Comparison of ENCODE assay signal across 35 mouse cellular contexts in the genomic region with DNA sequence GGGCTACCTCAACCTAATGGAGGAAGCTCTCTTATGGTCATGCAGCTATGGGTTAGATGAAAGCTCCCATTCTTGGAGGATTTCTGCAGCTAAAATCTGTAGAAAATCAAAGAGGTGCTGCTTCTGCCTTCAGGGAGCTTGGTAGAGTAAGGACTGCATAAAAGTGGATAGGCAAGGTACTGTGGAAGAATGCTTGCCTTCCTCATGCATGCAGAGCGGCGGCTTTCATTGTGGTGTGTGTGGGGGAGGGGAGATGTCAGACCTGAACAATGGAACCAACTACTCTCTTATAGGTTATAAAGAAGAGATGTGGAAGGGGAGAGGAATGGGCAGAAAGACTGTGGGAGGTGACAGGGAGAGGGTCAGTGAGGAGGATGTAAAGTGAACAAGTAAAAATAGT.
"Had no signal": no experiment of that assay in that cellular context is flagged by ENCODE, and none has a peak within 500 bp of the region (broad histone marks: within the 10 kb centered on the region; RNA-seq: fewer than 3 reads in every experiment).

No protein-coding gene starts in this region.

- H3K9ac ChIP-seq: heart, embryonic 12.5 days; heart, embryonic 13.5 days; heart, embryonic 15.5 days; hindbrain, embryonic 12.5 days; hindbrain, embryonic 13.5 days; hindbrain, embryonic 14.5 days; hindbrain, embryonic 15.5 days; intestine, embryonic 15.5 days; kidney, embryonic 15.5 days had no signal

- H3K9me3 ChIP-seq: heart, embryonic 10.5 days; heart, embryonic 12.5 days; heart, embryonic 13.5 days; heart, embryonic 15.5 days; hindbrain, embryonic 10.5 days; hindbrain, embryonic 12.5 days; hindbrain, embryonic 13.5 days; hindbrain, embryonic 15.5 days; intestine, embryonic 15.5 days; kidney, embryonic 15.5 days had no signal

- ATAC-seq: hindbrain, embryonic 16.5 days; hindbrain, postnatal 0 days; inflammation-experienced regulatory T-cells, adult 6 months; intestine, embryonic 15.5 days; intestine, embryonic 16.5 days; intestine, postnatal 0 days had no signal

- H3K4me3 ChIP-seq: heart, embryonic 10.5 days; heart, embryonic 12.5 days; heart, embryonic 13.5 days; heart, embryonic 15.5 days; hindbrain, embryonic 10.5 days; hindbrain, embryonic 12.5 days; hindbrain, embryonic 13.5 days; hindbrain, embryonic 15.5 days; intestine, embryonic 15.5 days; kidney, embryonic 15.5 days; layer of hippocampus, adult 2 months; left cerebral cortex, adult 2 months had no signal

- H3K27me3 ChIP-seq: heart, embryonic 12.5 days; heart, embryonic 13.5 days; heart, embryonic 15.5 days; hindbrain, embryonic 12.5 days; hindbrain, embryonic 13.5 days; hindbrain, embryonic 15.5 days; intestine, embryonic 15.5 days; kidney, embryonic 15.5 days had no signal

- H3K27ac ChIP-seq: heart, embryonic 10.5 days; heart, embryonic 13.5 days; heart, embryonic 15.5 days; hindbrain, embryonic 12.5 days; hindbrain, embryonic 13.5 days; hindbrain, embryonic 14.5 days; hindbrain, embryonic 15.5 days; hindbrain, postnatal 0 days; intestine, embryonic 15.5 days; kidney, embryonic 15.5 days; kidney, postnatal 0 days; layer of hippocampus, adult 2 months; left cerebral cortex, adult 2 months had no signal

- H3K36me3 ChIP-seq: heart, embryonic 10.5 days; heart, embryonic 12.5 days; heart, embryonic 13.5 days; heart, embryonic 15.5 days; hindbrain, embryonic 10.5 days; hindbrain, embryonic 12.5 days; hindbrain, embryonic 13.5 days; hindbrain, embryonic 15.5 days; intestine, embryonic 15.5 days; kidney, embryonic 15.5 days had no signal

- H3K4me2 ChIP-seq: heart, embryonic 12.5 days; heart, embryonic 13.5 days; heart, embryonic 15.5 days; hindbrain, embryonic 12.5 days; hindbrain, embryonic 13.5 days; hindbrain, embryonic 14.5 days; hindbrain, embryonic 15.5 days; intestine, embryonic 15.5 days; kidney, embryonic 15.5 days had no signal

- H3K4me1 ChIP-seq: heart, embryonic 10.5 days; heart, embryonic 12.5 days; heart, embryonic 13.5 days; heart, embryonic 15.5 days; hindbrain, embryonic 15.5 days; intestine, embryonic 15.5 days had no signal

- DNase-seq: heart, postnatal 10 days; heart, postnatal 14 days; heart, postnatal 36 days; heart, postnatal 4 days; kidney, adult 11 months; kidney, adult 18-20 months; kidney, adult 2 months; kidney, adult 8-10 months; kidney, adult 9 months; kidney, postnatal 10 days; kidney, postnatal 14 days; kidney, postnatal 25 days; kidney, postnatal 36 days; kidney, postnatal 4 days; layer of hippocampus, adult 9-11 months; layer of hippocampus, postnatal 36 days had no signal
